Mouse (Mus musculus): ENCODE data around the gene Ikbke. TPM values are rescaled to one million over a fixed set of nuclear protein-coding genes. Genes with fewer than 3 reads are reported as not detected.

Gene Ikbke
- polyA plus RNA-seq, 1 experiment = 42.8 TPM

DNA sequence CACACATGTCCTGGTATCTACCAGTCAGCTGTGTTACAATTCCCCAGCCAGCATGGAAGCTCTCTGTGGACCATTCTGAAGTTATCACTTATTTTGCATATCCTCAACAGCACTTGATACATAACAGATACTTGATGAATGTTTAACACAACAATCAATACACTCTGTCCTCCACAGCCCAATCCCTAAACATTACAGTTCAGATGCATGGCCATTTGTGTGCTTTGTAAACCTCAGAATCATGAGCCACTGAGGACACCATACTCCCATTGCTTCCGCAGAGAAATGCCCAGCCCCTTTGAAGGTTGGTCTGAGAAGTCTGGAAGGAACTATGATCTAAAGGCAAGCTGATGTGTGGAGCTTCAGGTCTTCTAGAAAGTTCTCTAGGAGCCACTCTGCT, 67.8 kb downstream of the Ikbke start:
- no peaks in the 10 kb centered on the region; the same call in 1 of the 2 replicates for H3K27me3 ChIP-seq (ENCODE audit: control insufficient read depth, insufficient read depth, low read length)
- no peak overlapping the region for H3K27ac ChIP-seq (ENCODE audit: insufficient read depth, low read length)
- H3K4me3 ChIP-seq (ENCODE audit: extremely low read depth, insufficient read depth, insufficient read length) = no peak overlapping the region
- no peak for TF ChIP-seq CTCF (IDR thresholded peaks at IDR 0.05; ENCODE audit: extremely low read depth, insufficient read depth, insufficient read length, insufficient replicate concordance)
- no peak for TF ChIP-seq POLR2A (IDR thresholded peaks at IDR 0.05; ENCODE audit: low read depth, low read length)
- DNase-seq (ENCODE audit: low read depth in 1 of 2, low spot score in 2 of 2) = no peak
- H3K36me3 ChIP-seq (ENCODE audit: control insufficient read depth, insufficient read depth, low read length) = no peaks in the 10 kb centered on the region
- WGBS = 92% methylated on average over 1 of the region's 1 CpGs
- no peaks in the 10 kb centered on the region; the same call in 1 of the 2 replicates for H3K4me1 ChIP-seq (ENCODE audit: control insufficient read depth, insufficient read depth, insufficient read length)

DNA sequence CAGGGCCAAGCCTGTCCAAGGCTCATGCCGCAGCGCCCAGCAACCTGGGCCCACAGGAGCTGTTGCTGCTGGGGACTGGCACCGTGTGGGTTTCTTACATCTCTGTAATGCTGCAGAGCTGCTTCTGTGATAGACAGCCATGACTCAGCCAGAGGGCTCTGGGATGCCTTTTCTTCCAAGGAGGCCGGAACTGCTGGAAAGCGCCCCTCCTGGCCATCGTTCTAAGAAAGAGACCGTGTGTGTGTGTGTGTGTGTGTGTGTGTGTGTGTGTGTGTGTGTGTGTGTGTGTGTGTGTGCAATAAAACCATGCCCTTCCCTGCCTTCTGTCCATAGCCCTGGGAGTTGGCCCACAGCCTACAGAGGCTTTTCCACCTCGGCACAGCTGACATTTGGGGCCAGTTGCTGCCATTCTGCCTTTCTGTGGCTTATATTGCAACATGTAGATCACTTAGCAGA, 69.4 kb downstream of the Ikbke start:
- no peak overlapping the region for H3K27ac ChIP-seq (ENCODE audit: insufficient read depth, low read length)
- DNase-seq (ENCODE audit: low read depth in 1 of 2, low spot score in 2 of 2) = no peak
- H3K4me3 ChIP-seq (ENCODE audit: extremely low read depth, insufficient read depth, insufficient read length) = no peak overlapping the region
- H3K4me1 ChIP-seq (ENCODE audit: control insufficient read depth, insufficient read depth, insufficient read length) = peaks cover 1% of the 10 kb centered on the region; the same call in 1 of the 2 replicates
- 93% methylated on average over 8 of the region's 8 CpGs for WGBS
- TF ChIP-seq CTCF (IDR thresholded peaks at IDR 0.05; ENCODE audit: extremely low read depth, insufficient read depth, insufficient read length, insufficient replicate concordance) (no peak), POLR2A (IDR thresholded peaks at IDR 0.05; ENCODE audit: low read depth, low read length) (no peak)
- H3K27me3 ChIP-seq (ENCODE audit: control insufficient read depth, insufficient read depth, low read length) = no peaks in the 10 kb centered on the region; the same call in 1 of the 2 replicates
- no peaks in the 10 kb centered on the region for H3K36me3 ChIP-seq (ENCODE audit: control insufficient read depth, insufficient read depth, low read length)

DNA sequence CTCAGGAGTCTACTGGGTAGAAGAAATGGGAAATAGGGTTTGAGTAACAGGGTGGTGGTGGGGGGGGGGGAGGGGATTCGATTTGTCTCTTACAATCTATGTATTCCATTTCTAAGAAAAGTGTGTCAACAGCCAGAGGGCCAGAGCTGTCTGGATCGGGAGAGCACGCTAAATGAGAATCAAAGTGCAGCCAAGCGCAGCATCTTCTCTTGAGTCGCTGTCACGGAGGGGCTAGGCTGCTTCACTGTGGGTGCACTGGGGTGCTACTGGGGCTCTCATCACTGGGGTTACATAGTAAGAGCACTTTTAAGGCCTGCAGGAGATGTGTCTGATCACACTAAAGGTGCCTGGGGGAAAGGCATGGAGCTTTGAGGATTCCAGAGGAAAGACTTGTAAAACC, 70.6 kb downstream of the Ikbke start:
- Histone ChIP-seq H3K4me3 (ENCODE audit: extremely low read depth, insufficient read depth, insufficient read length) (no peak overlapping the region), H3K36me3 (ENCODE audit: control insufficient read depth, insufficient read depth, low read length) (no peaks in the 10 kb centered on the region), H3K27me3 (ENCODE audit: control insufficient read depth, insufficient read depth, low read length) (no peaks in the 10 kb centered on the region; the same call in 1 of the 2 replicates), H3K4me1 (ENCODE audit: control insufficient read depth, insufficient read depth, insufficient read length) (peaks cover 10% of the 10 kb centered on the region; the same call in 1 of the 2 replicates), H3K27ac (ENCODE audit: insufficient read depth, low read length) (no peak overlapping the region)
- 87% methylated on average over 6 of the region's 6 CpGs for WGBS
- no peak for TF ChIP-seq POLR2A (IDR thresholded peaks at IDR 0.05; ENCODE audit: low read depth, low read length)
- no peak for TF ChIP-seq CTCF (IDR thresholded peaks at IDR 0.05; ENCODE audit: extremely low read depth, insufficient read depth, insufficient read length, insufficient replicate concordance)
- no peak for DNase-seq (ENCODE audit: low read depth in 1 of 2, low spot score in 2 of 2)

DNA sequence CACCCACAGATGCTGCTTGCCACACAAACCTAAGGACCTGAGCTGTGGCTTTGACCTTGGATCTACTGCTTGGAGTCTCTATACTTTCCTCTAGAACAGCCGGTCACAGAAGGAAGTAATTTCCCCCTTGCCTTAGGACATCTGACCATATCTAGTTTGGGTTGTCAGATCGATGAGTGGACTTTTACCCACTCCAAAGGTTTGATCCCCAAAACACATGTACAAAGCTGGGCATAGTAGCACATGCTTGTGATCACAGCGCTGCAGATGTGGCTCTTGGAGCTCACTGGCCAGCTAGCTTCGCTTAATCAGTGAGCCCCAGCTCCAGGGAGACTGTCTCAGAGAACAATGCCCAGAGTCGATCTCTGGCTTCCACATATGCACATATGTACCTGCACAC, 71.3 kb downstream of the Ikbke start:
- Histone ChIP-seq H3K27ac (ENCODE audit: insufficient read depth, low read length) (no peak overlapping the region), H3K4me1 (ENCODE audit: control insufficient read depth, insufficient read depth, insufficient read length) (peaks cover 15% of the 10 kb centered on the region; the same call in 1 of the 2 replicates), H3K4me3 (ENCODE audit: extremely low read depth, insufficient read depth, insufficient read length) (no peak overlapping the region), H3K36me3 (ENCODE audit: control insufficient read depth, insufficient read depth, low read length) (no peaks in the 10 kb centered on the region), H3K27me3 (ENCODE audit: control insufficient read depth, insufficient read depth, low read length) (no peaks in the 10 kb centered on the region; the same call in 1 of the 2 replicates)
- 91% methylated on average over 5 of the region's 5 CpGs for WGBS
- no peak for DNase-seq (ENCODE audit: low read depth in 1 of 2, low spot score in 2 of 2)
- TF ChIP-seq CTCF (IDR thresholded peaks at IDR 0.05; ENCODE audit: extremely low read depth, insufficient read depth, insufficient read length, insufficient replicate concordance) (no peak), POLR2A (IDR thresholded peaks at IDR 0.05; ENCODE audit: low read depth, low read length) (no peak)

DNA sequence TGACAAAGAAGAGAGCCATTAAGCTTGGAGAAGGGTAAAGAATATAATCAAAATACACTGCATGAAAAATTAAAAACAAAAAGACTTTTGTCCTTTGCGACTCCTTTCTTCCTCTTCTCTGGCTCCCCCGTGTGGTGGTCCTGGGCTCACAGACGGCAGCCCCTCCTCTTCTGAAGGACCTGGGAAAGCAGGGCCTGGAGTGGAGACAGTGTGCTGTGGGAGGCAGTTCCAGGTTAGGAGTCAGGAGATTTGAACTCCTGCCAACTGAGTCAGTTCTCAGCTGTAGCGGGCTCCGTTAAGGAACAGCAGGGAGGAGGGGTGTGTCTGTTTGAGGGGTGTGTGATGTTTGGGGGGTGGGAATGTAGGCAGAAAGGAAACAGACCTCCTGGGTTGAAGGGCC, 71.9 kb downstream of the Ikbke start:
- Histone ChIP-seq H3K4me1 (ENCODE audit: control insufficient read depth, insufficient read depth, insufficient read length) (peaks cover 15% of the 10 kb centered on the region; the same call in 1 of the 2 replicates), H3K36me3 (ENCODE audit: control insufficient read depth, insufficient read depth, low read length) (no peaks in the 10 kb centered on the region), H3K4me3 (ENCODE audit: extremely low read depth, insufficient read depth, insufficient read length) (no peak overlapping the region), H3K27me3 (ENCODE audit: control insufficient read depth, insufficient read depth, low read length) (no peaks in the 10 kb centered on the region), H3K27ac (ENCODE audit: insufficient read depth, low read length) (no peak overlapping the region)
- DNase-seq (ENCODE audit: low read depth in 1 of 2, low spot score in 2 of 2) = peak in 1 of 2 experiments; percentile 82
- TF ChIP-seq POLR2A (IDR thresholded peaks at IDR 0.05; ENCODE audit: low read depth, low read length) (no peak), CTCF (IDR thresholded peaks at IDR 0.05; ENCODE audit: extremely low read depth, insufficient read depth, insufficient read length, insufficient replicate concordance) (peak; percentile 89)
- 19% methylated on average over 5 of the region's 5 CpGs for WGBS

DNA sequence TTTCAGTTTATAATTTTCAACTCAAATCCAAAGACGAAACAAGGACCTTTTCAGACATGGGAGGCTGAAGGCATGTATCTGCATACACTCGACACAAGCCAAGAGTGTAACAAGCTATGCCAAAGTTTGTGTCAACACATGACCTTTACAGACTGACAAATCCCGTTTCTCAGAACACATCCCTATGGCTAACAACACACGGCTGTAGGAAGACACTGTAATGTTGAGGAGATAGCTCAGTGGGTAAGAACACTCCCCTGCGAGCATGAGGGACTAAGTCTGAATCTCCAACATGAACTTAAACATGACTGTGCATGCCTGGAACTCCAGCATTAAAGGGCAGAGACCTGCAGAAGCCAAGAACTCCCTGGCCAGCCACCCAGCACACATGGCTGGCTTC, 73.1 kb downstream of the Ikbke start:
- H3K4me1 ChIP-seq (ENCODE audit: control insufficient read depth, insufficient read depth, insufficient read length) = peaks cover 15% of the 10 kb centered on the region; the same call in 1 of the 2 replicates
- TF ChIP-seq CTCF (IDR thresholded peaks at IDR 0.05; ENCODE audit: extremely low read depth, insufficient read depth, insufficient read length, insufficient replicate concordance) = no peak
- TF ChIP-seq POLR2A (IDR thresholded peaks at IDR 0.05; ENCODE audit: low read depth, low read length) = no peak
- H3K27me3 ChIP-seq (ENCODE audit: control insufficient read depth, insufficient read depth, low read length) = no peaks in the 10 kb centered on the region
- H3K27ac ChIP-seq (ENCODE audit: insufficient read depth, low read length) = no peak overlapping the region
- no peaks in the 10 kb centered on the region for H3K36me3 ChIP-seq (ENCODE audit: control insufficient read depth, insufficient read depth, low read length)
- WGBS = 88% methylated on average over 5 of the region's 5 CpGs
- H3K4me3 ChIP-seq (ENCODE audit: extremely low read depth, insufficient read depth, insufficient read length) = no peak overlapping the region
- DNase-seq (ENCODE audit: low read depth in 1 of 2, low spot score in 2 of 2) = no peak

DNA sequence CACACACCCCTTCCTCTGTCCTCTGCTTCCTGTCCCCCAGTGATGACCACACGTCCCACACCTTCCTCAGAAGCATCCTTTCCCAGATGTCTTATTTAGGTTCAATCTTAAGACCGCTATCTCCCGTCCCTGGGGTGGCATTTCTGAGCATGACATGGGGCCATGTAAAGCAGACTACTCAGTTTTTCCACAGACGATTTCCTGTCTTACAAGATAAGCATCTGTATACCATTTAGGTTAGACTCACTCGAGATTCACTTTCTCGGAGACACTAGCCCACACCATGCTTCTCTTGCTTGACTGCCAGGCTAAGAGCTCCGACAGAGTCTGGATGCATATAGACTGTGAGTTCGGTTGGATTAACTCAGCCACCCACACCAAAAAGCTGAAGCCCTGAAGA, 74.9 kb downstream of the Ikbke start:
- TF ChIP-seq CTCF (IDR thresholded peaks at IDR 0.05; ENCODE audit: extremely low read depth, insufficient read depth, insufficient read length, insufficient replicate concordance) (no peak), POLR2A (IDR thresholded peaks at IDR 0.05; ENCODE audit: low read depth, low read length) (no peak)
- Histone ChIP-seq H3K27ac (ENCODE audit: insufficient read depth, low read length) (peak overlapping the region; percentile 69), H3K4me1 (ENCODE audit: control insufficient read depth, insufficient read depth, insufficient read length) (peaks cover 25% of the 10 kb centered on the region; the same call in 1 of the 2 replicates), H3K4me3 (ENCODE audit: extremely low read depth, insufficient read depth, insufficient read length) (no peak overlapping the region), H3K27me3 (ENCODE audit: control insufficient read depth, insufficient read depth, low read length) (no peaks in the 10 kb centered on the region), H3K36me3 (ENCODE audit: control insufficient read depth, insufficient read depth, low read length) (no peaks in the 10 kb centered on the region)
- peak in 1 of 2 experiments; percentile 69 for DNase-seq (ENCODE audit: low read depth in 1 of 2, low spot score in 2 of 2)
- 27% methylated on average over 8 of the region's 8 CpGs for WGBS

Other genes starting within 250 kb of the Ikbke start
- 55.3 and 72.5 TPM in 2 replicates for gene Mapkapk2, start 181.8 kb downstream of the Ikbke start, polyA plus RNA-seq (2012; rRNA removed)
- gene Dyrk3, start 141.3 kb downstream of the Ikbke start, polyA plus RNA-seq (2012; rRNA removed) = 3.6 and 4.6 TPM in 2 replicates
- gene Eif2d, start 126.4 kb downstream of the Ikbke start, polyA plus RNA-seq (2012; rRNA removed) = 17.4 and 19.6 TPM in 2 replicates
- 37.3 and 40.4 TPM in 2 replicates for gene Rassf5, start 34.3 kb downstream of the Ikbke start, polyA plus RNA-seq (2012; rRNA removed)
- 11.0 and 12.5 TPM in 2 replicates for gene Srgap2, start 247.7 kb upstream of the Ikbke start, polyA plus RNA-seq (2012; rRNA removed)
- 0.14 and 0.31 TPM in 2 replicates for gene Fam72a, start 248.3 kb upstream of the Ikbke start, polyA plus RNA-seq (2012; rRNA removed)